Mouse (Mus musculus): ENCODE results near the gene Lsm11.

DNA sequence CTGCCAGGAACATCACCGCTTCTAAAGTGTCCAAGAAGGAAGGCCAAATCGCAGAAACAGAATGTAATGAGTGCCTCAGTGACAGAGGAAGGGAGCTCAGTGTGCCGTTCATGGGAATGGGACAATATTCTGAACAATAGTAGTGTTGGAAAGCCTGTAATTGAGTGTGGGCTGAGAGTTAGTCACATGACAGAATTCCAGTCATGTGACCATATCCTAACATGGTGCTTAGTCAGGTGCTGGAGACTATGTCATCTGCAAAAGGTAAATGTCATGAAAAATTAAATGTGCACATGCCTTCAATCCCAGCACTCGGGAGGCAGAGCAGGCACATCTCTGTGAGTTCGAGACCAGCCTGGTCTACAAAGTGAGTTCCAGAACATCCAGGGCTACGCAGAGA lies 26.7 kb downstream of the Lsm11 start:
- no peak for TF ChIP-seq POLR2A (IDR thresholded peaks at IDR 0.05; ENCODE audit: extremely low read depth, insufficient read depth, low read length)
- TF ChIP-seq CTCF (IDR thresholded peaks at IDR 0.05; ENCODE audit: low read depth, low read length) = no peak

Data from liver, adult 2 months (tissue).